Mouse (Mus musculus): ENCODE data around the gene Med21.

The Med21 gene

DNA sequence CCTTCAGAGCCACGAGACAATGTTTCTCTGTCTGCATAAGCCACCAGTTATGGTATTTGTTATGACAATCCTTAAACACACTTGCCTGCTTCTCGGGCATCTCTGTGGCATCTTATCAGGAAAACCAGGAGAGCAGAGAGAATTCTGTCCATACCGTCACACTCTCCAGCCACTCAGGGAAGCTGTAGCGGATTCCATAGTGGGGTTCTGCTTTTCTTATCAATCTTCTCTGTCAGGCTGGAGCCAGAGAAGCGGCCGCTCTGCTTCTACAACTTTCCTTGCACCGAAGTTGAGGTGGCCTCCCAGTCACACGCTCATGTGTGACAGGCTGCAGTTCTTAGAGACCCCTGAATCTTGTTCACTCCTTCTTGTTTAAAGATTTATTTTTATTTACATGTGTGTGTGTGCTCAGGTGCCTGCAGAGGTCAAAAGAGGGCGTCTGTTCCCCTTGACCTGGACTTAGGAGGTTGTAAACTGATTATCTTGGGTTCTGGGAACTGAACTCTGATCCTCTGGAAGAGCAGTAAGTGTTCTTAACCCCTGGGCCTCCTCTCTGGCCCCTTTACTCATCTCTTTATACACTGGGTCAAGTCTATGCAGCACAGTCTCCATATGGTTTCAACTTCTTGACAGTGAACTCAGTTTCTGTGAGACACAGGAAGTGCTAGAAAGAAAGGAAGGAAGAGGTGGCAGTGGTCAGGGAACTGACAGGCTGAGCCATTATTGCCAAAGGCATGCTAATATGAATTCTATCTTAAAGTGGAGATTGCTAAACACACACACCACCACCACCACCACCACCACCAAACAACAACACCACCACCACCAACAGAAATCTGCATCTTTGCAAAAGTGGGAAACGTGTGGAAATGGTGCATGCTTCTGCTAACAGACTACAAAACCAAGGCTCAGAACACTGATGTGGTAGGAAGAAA, 36.1 kb downstream of the Med21 start:
- no peak for DNase-seq (ENCODE audit: low spot score in 2 of 2)

DNA sequence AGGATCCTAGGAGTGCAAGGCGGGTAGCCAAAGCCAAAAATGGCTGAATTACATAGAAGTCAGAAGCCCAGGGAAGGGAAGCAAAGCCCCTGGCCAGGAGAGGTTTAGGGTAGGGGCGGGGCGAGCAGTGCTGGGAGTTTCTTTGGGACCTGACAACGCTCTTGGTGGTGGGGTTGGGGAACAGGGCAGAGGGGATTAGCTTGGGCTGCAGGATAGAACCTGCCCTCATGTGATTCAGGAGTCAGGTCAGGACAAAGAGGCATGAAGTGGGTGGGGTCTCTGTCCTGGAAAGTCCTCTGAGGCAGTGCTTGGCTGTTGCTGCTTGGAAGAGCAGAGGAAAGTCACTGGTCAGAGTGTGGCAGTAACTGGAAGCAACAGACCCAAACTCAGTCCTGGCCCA, 41.5 kb downstream of the Med21 start:
- no peak for DNase-seq (ENCODE audit: low spot score in 2 of 2)

DNA sequence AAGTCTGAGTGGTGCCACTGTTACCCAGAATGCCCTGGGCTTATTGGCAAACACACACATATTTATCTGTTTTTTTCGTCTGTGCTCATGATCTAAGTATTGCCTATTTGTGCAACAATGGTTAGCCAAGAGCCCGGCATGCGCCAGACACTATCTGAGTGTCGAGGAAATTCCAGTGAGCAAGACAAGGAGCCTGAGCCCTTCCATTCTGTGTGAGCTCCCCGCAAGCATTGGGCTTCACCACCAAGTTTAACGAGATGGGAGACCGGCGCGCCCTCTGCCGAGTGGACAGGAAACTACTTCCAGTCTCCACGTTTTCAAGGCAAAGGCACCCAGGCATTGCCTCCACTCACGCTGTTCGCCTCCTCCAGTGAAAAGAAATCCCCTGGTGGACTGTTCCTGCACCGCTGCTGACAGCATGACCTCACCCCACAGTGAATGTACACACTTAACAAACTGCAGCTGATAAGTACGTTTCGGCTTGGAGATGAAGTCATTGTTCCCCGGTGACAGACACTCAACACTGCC, 43.5 kb downstream of the Med21 start:
- no peak for DNase-seq (ENCODE audit: low spot score in 2 of 2)

DNA sequence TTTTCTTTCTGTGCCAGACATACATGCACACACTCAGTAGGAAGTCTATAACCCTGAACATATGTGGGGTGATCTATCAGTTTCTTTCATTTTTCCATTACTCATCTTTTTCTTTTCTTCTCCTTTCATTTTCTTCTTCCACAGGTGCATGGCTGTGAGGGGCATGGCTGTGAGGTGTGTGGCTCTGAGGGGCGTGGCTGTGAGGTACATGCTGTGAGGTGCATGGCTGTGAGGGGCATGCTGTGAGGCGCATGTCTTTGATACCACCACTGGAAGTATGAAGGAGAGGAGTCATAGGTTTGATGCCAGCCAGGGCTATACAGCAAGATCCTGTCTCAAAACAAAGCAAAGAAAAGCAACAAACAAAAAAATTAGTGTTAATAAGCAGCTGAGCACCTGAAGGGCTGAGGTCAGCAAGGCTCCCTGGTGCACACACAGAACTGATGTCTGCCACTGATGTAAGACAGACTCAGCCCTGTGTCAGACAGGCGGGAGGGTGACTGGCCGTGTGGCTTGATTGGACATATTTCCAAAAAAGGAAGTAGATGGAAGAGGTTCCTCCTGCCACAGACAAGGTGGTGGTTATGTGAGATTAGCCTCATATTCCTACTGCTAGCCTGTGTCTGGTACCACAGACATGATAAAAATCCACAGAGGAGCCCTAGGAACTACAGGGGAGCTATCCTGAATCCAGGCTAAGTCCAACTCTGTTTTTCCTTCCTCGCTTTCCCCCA, 44.3 kb downstream of the Med21 start:
- DNase-seq (ENCODE audit: low spot score in 2 of 2): no peak

DNA sequence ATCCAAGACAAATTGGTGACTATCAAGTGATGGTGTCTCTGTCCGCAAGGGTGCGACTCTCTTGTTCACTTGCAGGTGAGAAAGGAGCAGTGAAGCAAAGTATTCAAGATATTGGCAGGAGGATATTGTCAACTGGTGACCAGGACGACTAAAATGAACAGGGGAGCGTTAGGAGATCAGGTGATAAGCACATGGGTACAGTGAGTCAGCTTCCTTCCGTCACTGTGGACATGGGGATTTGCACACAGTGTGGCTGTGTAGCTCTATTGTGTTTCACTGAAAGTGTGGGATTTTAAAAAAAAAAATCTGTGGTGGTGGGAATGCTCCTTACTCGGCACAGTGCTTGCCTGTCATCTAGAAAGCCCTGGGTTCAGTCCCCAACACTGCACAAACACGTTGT, 45.7 kb downstream of the Med21 start:
- no peak for DNase-seq (ENCODE audit: low spot score in 2 of 2)

DNA sequence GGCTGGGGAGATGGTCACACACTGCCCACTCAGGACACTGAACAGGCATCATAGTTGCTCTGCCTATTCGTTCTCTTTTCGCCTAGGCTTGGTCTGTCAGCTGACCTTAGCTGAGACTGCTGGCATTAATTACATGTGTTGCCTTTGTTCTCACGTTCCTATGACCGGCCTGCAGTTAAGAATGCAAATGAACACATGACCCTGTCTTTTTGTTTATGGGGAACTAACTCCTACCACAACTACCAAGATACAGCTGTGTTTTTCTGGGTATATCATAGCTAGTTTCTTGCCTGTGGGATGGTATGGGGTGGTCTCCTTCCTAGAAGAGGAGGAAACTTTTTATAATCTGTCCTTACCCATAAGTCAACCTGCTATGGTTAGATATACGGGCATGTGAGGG, 46.5 kb downstream of the Med21 start:
- DNase-seq (ENCODE audit: low spot score in 2 of 2): no peak

DNA sequence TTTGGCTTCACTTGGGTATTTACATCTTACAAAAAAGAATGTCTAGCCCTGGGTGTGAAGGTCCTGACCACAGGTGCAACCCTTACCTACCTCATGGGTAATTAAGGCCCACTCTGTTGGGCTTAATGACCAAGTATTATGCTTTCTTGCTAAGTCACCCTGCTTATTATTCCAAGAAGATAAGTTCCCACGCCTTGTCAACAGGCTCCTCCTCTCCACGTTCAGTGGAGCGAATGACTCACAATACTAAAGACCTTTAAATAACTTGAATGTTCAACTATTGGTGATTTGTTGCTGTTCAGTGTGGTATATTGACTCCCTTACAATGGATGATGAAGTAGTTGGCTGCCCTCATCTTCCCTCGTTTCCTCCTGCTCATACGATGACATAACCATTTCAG, 55.4 kb downstream of the Med21 start:
- no peak for DNase-seq (ENCODE audit: low spot score in 2 of 2)

DNA sequence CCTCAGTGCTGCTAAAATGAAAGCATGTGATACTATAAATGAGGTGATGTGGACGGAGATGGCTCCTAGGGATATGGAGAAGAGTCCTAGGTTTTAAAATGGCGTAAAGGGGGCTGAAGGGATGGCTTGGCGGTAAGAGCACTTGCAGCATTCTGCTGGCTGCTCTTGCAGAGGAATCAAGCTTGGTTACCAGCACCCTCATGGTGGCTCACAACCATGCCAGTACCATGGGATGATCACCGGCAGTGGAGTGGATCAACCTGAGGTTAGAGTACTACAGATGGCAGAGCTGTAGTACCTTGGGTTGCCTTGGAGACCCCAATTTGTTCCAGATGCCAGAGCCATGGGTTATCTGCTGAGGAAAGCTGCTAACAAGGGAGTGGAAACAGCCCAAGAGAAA, 56.0 kb downstream of the Med21 start:
- DNase-seq (ENCODE audit: low spot score in 2 of 2): no peak
